Mouse (Mus musculus): ENCODE measurements around the gene Fpgs. TPM values are rescaled to one million over a fixed set of nuclear protein-coding genes. Genes with fewer than 3 reads are reported as not detected.

The Fpgs gene
- polyA plus RNA-seq, 1 experiment = 20.7 TPM

DNA sequence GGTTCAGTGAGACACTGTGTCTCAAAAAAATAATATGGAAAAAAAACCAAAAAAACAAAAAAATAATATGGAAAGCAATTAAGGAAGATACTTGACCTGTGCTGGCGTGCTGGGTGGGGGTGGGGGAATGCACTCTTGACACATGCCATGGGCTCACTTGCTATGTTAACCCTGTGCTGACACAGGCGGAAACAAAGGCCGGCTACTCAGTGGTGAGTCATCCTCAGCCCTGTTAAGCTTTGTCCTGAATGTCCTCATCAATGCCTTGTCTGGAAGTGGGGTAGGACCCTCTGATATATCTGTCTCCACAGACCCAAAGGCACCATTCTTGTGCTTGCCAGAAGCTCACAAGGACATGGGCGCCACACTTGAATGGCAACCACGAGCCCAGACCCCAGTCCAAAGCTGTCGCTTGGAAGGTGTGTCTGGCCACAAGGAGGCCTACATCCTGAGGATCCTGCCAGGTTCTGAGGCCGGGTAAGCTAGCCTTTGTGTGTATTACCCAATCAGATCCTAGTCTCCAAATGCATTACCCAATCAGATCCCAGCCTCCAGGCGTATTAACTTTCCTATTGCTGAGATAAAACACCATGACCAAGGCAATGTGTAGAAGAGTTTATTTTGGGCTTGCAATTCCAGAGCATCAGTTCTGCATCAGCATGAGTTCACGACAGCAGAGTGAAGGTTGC lies 31.9 kb downstream of the Fpgs start:
- Histone ChIP-seq H3K27me3 (ENCODE audit: control insufficient read depth, insufficient read depth, insufficient read length) (no peaks in the 10 kb centered on the region), H3K4me2 (ENCODE audit: low read depth) (no peak overlapping the region), H3K79me2 (ENCODE audit: control insufficient read depth, insufficient read depth) (no peaks in the 10 kb centered on the region), H3K36me3 (ENCODE audit: control insufficient read depth, insufficient read depth) (no peaks in the 10 kb centered on the region), H3K4me3 (no peak overlapping the region), H3ac (ENCODE audit: control insufficient read depth, insufficient read length) (no peak overlapping the region)
- TF ChIP-seq SRF (IDR thresholded peaks at IDR 0.05; ENCODE audit: control insufficient read depth, insufficient read length, low read depth) (no peak), TCF3 (IDR thresholded peaks at IDR 0.05; ENCODE audit: insufficient read length, low read depth) (no peak), MAX (IDR thresholded peaks at IDR 0.05; ENCODE audit: low read depth) (no peak), TCF12 (IDR thresholded peaks at IDR 0.05; ENCODE audit: insufficient read depth, poor library complexity, severe bottlenecking) (no peak), POLR2AphosphoS2 (IDR thresholded peaks at IDR 0.05; ENCODE audit: insufficient read length, low read depth) (no peak), MYOG (IDR thresholded peaks at IDR 0.05; ENCODE audit: control insufficient read depth in 1 of 3, insufficient read depth in 1 of 3, insufficient read length in 2 of 3, low read depth in 2 of 3) (no peak), MYOD1 (IDR thresholded peaks at IDR 0.05; ENCODE audit: control insufficient read depth in 1 of 3, insufficient read length in 2 of 3, low read depth in 2 of 3) (no peak), E2F4 (IDR thresholded peaks at IDR 0.05; ENCODE audit: insufficient read depth) (no peak), REST (IDR thresholded peaks at IDR 0.05; ENCODE audit: insufficient read depth, insufficient read length) (no peak), CEBPB (IDR thresholded peaks at IDR 0.05; ENCODE audit: insufficient read depth, poor library complexity, severe bottlenecking) (no peak), USF1 (IDR thresholded peaks at IDR 0.05; ENCODE audit: low read depth) (no peak), POLR2A (IDR thresholded peaks at IDR 0.05; ENCODE audit: insufficient read length, low read depth) (no peak)

DNA sequence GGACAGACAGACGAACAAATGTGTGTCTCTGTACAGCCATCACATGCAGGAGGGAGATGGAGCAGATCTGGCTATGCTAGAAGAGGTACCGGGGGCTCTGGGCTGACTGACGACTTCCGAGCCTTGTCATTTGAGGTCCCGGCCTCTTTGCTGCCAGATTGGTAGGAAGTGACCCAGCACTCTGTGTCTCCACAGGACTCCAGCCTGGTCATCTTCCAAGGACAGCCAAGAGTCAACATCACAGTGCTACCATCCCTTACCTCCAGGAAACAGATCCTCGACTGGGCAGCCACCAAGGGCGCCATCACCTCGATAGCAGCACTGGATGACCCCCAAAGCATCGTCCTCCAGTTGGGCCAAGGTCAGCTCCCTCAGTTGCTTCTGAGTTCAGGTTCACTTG lies 32.8 kb downstream of the Fpgs start:
- H3K4me2 ChIP-seq (ENCODE audit: low read depth) = no peak overlapping the region
- TF ChIP-seq POLR2A (IDR thresholded peaks at IDR 0.05; ENCODE audit: insufficient read length, low read depth) (no peak), TCF3 (IDR thresholded peaks at IDR 0.05; ENCODE audit: insufficient read length, low read depth) (no peak), MYOD1 (IDR thresholded peaks at IDR 0.05; ENCODE audit: control insufficient read depth in 1 of 3, insufficient read length in 2 of 3, low read depth in 2 of 3) (no peak), SRF (IDR thresholded peaks at IDR 0.05; ENCODE audit: control insufficient read depth, insufficient read length, low read depth) (no peak), USF1 (IDR thresholded peaks at IDR 0.05; ENCODE audit: low read depth) (no peak), REST (IDR thresholded peaks at IDR 0.05; ENCODE audit: insufficient read depth, insufficient read length) (no peak), E2F4 (IDR thresholded peaks at IDR 0.05; ENCODE audit: insufficient read depth) (no peak), POLR2AphosphoS2 (IDR thresholded peaks at IDR 0.05; ENCODE audit: insufficient read length, low read depth) (no peak), TCF12 (IDR thresholded peaks at IDR 0.05; ENCODE audit: insufficient read depth, poor library complexity, severe bottlenecking) (no peak), MYOG (IDR thresholded peaks at IDR 0.05; ENCODE audit: control insufficient read depth in 1 of 3, insufficient read depth in 1 of 3, insufficient read length in 2 of 3, low read depth in 2 of 3) (no peak), MAX (IDR thresholded peaks at IDR 0.05; ENCODE audit: low read depth) (no peak), CEBPB (IDR thresholded peaks at IDR 0.05; ENCODE audit: insufficient read depth, poor library complexity, severe bottlenecking) (no peak)
- no peaks in the 10 kb centered on the region for H3K79me2 ChIP-seq (ENCODE audit: control insufficient read depth, insufficient read depth)
- H3K27me3 ChIP-seq (ENCODE audit: control insufficient read depth, insufficient read depth, insufficient read length) = no peaks in the 10 kb centered on the region
- H3ac ChIP-seq (ENCODE audit: control insufficient read depth, insufficient read length) = no peak overlapping the region
- no peaks in the 10 kb centered on the region for H3K36me3 ChIP-seq (ENCODE audit: control insufficient read depth, insufficient read depth)
- no peak overlapping the region for H3K4me3 ChIP-seq

DNA sequence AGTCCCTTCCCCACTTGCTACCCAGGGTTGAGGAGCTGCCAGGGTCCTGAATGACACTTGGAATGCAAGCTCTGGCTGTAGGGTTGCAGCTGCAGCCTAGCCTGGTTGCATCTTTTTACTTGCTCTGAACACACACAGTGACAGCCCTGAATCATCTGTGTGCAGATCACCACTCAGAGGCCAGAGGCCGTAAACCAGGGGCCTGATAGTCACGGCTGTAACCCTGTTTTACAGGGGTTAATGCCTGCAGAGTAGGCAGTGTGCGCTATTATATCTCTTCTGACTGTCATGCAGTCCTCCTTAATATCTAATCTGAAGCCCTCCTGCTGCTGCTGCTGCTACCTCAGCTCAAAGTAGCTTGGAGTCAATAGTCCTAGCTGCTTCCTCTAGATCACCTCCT lies 34.1 kb downstream of the Fpgs start:
- Histone ChIP-seq H3K27me3 (ENCODE audit: control insufficient read depth, insufficient read depth, insufficient read length) (no peaks in the 10 kb centered on the region), H3K4me3 (no peak overlapping the region), H3K79me2 (ENCODE audit: control insufficient read depth, insufficient read depth) (no peaks in the 10 kb centered on the region), H3ac (ENCODE audit: control insufficient read depth, insufficient read length) (no peak overlapping the region), H3K4me2 (ENCODE audit: low read depth) (no peak overlapping the region), H3K36me3 (ENCODE audit: control insufficient read depth, insufficient read depth) (no peaks in the 10 kb centered on the region)
- TF ChIP-seq POLR2A (IDR thresholded peaks at IDR 0.05; ENCODE audit: insufficient read length, low read depth) = no peak
- TF ChIP-seq MAX (IDR thresholded peaks at IDR 0.05; ENCODE audit: low read depth) = no peak
- TF ChIP-seq MYOD1 (IDR thresholded peaks at IDR 0.05; ENCODE audit: control insufficient read depth in 1 of 3, insufficient read length in 2 of 3, low read depth in 2 of 3) = no peak
- no peak for TF ChIP-seq POLR2AphosphoS2 (IDR thresholded peaks at IDR 0.05; ENCODE audit: insufficient read length, low read depth)
- no peak for TF ChIP-seq CEBPB (IDR thresholded peaks at IDR 0.05; ENCODE audit: insufficient read depth, poor library complexity, severe bottlenecking)
- no peak for TF ChIP-seq SRF (IDR thresholded peaks at IDR 0.05; ENCODE audit: control insufficient read depth, insufficient read length, low read depth)
- TF ChIP-seq REST (IDR thresholded peaks at IDR 0.05; ENCODE audit: insufficient read depth, insufficient read length) = no peak
- TF ChIP-seq MYOG (IDR thresholded peaks at IDR 0.05; ENCODE audit: control insufficient read depth in 1 of 3, insufficient read depth in 1 of 3, insufficient read length in 2 of 3, low read depth in 2 of 3) = no peak
- no peak for TF ChIP-seq TCF12 (IDR thresholded peaks at IDR 0.05; ENCODE audit: insufficient read depth, poor library complexity, severe bottlenecking)
- no peak for TF ChIP-seq USF1 (IDR thresholded peaks at IDR 0.05; ENCODE audit: low read depth)
- TF ChIP-seq TCF3 (IDR thresholded peaks at IDR 0.05; ENCODE audit: insufficient read length, low read depth) = no peak
- TF ChIP-seq E2F4 (IDR thresholded peaks at IDR 0.05; ENCODE audit: insufficient read depth) = no peak

DNA sequence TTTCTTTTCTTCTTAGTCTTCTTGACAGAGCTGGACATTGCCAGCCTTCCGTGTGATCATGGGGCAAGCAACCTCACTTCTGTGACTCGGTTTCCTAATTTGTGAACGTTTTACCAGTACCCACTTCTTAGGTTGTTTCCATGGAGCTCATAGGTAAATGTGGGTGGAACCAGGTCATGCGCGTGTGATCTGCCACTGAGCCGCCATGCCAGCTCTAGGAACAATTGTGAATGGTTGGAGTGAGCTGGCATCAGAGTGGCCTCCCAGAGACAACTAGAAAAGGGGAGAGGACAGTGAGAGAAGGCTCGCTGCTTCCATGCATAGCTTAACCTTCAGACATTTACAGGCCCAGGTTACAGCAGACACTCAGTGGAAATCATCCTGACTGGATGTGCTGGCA lies 35.8 kb downstream of the Fpgs start:
- no peak overlapping the region for H3K4me3 ChIP-seq
- H3K4me2 ChIP-seq (ENCODE audit: low read depth) = no peak overlapping the region
- H3K36me3 ChIP-seq (ENCODE audit: control insufficient read depth, insufficient read depth) = no peaks in the 10 kb centered on the region
- H3K79me2 ChIP-seq (ENCODE audit: control insufficient read depth, insufficient read depth) = no peaks in the 10 kb centered on the region
- H3K27me3 ChIP-seq (ENCODE audit: control insufficient read depth, insufficient read depth, insufficient read length) = no peaks in the 10 kb centered on the region
- no peak for TF ChIP-seq TCF12 (IDR thresholded peaks at IDR 0.05; ENCODE audit: insufficient read depth, poor library complexity, severe bottlenecking)
- TF ChIP-seq POLR2A (IDR thresholded peaks at IDR 0.05; ENCODE audit: insufficient read length, low read depth) = no peak
- TF ChIP-seq SRF (IDR thresholded peaks at IDR 0.05; ENCODE audit: control insufficient read depth, insufficient read length, low read depth) = no peak
- no peak for TF ChIP-seq E2F4 (IDR thresholded peaks at IDR 0.05; ENCODE audit: insufficient read depth)
- no peak overlapping the region for H3ac ChIP-seq (ENCODE audit: control insufficient read depth, insufficient read length)
